Mouse (Mus musculus): ENCODE results near the gene Atmin. TPM values are rescaled to one million over a fixed set of nuclear protein-coding genes. Genes with fewer than 3 reads are reported as not detected.

Gene Atmin
- polyA plus RNA-seq, 1 experiment from 2014 or later = 26.2 TPM

Other genes with a start within 250 kb of the Atmin start
- 12.7 and 13.7 TPM in 2 replicates for gene Cdyl2, start 210.4 kb upstream of the Atmin start, polyA plus RNA-seq (2014; fragmentation: Nextera tagmentation; extraction: Ambion mirVana)
- gene Cmc2, start 21.9 kb upstream of the Atmin start, polyA plus RNA-seq (2014; fragmentation: Nextera tagmentation; extraction: Ambion mirVana) = 36.0 and 36.3 TPM in 2 replicates
- gene Cenpn, start 21.7 kb upstream of the Atmin start, polyA plus RNA-seq (2014; fragmentation: Nextera tagmentation; extraction: Ambion mirVana) = 8.6 and 9.7 TPM in 2 replicates
- 5.5 and 6.1 TPM in 2 replicates for gene 1700030J22Rik, start 35.6 kb downstream of the Atmin start, polyA plus RNA-seq (2014; fragmentation: Nextera tagmentation; extraction: Ambion mirVana)
- 105 and 108 TPM in 2 replicates for gene Gcsh, start 50.1 kb downstream of the Atmin start, polyA plus RNA-seq (2014; fragmentation: Nextera tagmentation; extraction: Ambion mirVana)
- gene Pkd1l2, start 139.1 kb downstream of the Atmin start, polyA plus RNA-seq (2014; fragmentation: Nextera tagmentation; extraction: Ambion mirVana) = 0.05 and 0.12 TPM in 2 replicates
- 0.17 and 0.25 TPM in 2 replicates for gene Bco1, start 152.5 kb downstream of the Atmin start, polyA plus RNA-seq (2014; fragmentation: Nextera tagmentation; extraction: Ambion mirVana)
- 4.4 and 4.7 TPM in 2 replicates for gene Gan, start 214.7 kb downstream of the Atmin start, polyA plus RNA-seq (2014; fragmentation: Nextera tagmentation; extraction: Ambion mirVana)

Measured in hindbrain, embryonic 14.5 days (tissue).